Mouse (Mus musculus) myocyte (in vitro differentiated cells): ENCODE measurements at regions not wholly inside any gene's neighbourhood (a gene's known extent, or its start where the extent isn't known, plus 50 kb on each side); places are given as distances from the start of the nearest gene placed in this dataset.

Experiments
- E2F4 ChIP-seq: IDR thresholded peaks from one replicate; pipeline ENCODE4 v1.6.1; 2011; ENCODE audit warnings: mild to moderate bottlenecking, control low read depth, moderate library complexity; ENCODE audit not compliant: insufficient read depth
- MAX ChIP-seq: IDR thresholded peaks from one replicate; pipeline ENCODE4 v1.6.1; 2011; ENCODE audit warnings: low read depth, mild to moderate bottlenecking, control low read depth
- MYOG ChIP-seq, 3 experiments: IDR thresholded peaks; one replicate each; pipeline ENCODE4 v1.6.1; 2011; ENCODE audit warnings: control low read depth in 2 of 3, low read depth in 2 of 3, mild to moderate bottlenecking in 2 of 3; ENCODE audit not compliant: insufficient read length in 2 of 3, control insufficient read depth in 1 of 3, insufficient read depth in 1 of 3
- POLR2A ChIP-seq: IDR thresholded peaks from one replicate; pipeline ENCODE4 v1.6.1; 2011; ENCODE audit warnings: low read depth, mild to moderate bottlenecking, control low read depth, moderate library complexity; ENCODE audit not compliant: insufficient read length
- POLR2AphosphoS2 ChIP-seq: IDR thresholded peaks from one replicate; pipeline ENCODE4 v1.6.1; 2011; ENCODE audit warnings: low read depth, control low read depth; ENCODE audit not compliant: insufficient read length
- REST ChIP-seq: IDR thresholded peaks from one replicate; pipeline ENCODE4 v1.6.1; 2011; ENCODE audit warnings: mild to moderate bottlenecking, control low read depth, moderate library complexity; ENCODE audit not compliant: insufficient read depth, insufficient read length
- TCF12 ChIP-seq: IDR thresholded peaks from one replicate; pipeline ENCODE4 v1.6.1; 2011; ENCODE audit warnings: mild to moderate bottlenecking, control low read depth; ENCODE audit not compliant: poor library complexity, insufficient read depth, severe bottlenecking
- USF1 ChIP-seq: IDR thresholded peaks from one replicate; pipeline ENCODE4 v1.6.1; 2011; ENCODE audit warnings: low read depth, mild to moderate bottlenecking, control low read depth, moderate library complexity

- TF ChIP-seq MAX (no peak), POLR2A (no peak), REST (no peak), MYOG (IDR thresholded peaks at IDR 0.05; ENCODE audit: control insufficient read depth in 1 of 3, insufficient read depth in 1 of 3, insufficient read length in 2 of 3, low read depth in 2 of 3) (no peak), POLR2AphosphoS2 (no peak), E2F4 (no peak), TCF12 (no peak), USF1 (no peak)
Observed at GRCm38 (mm10) chr2:92845061-92845769, 69.7 kb upstream of the Syt13 start.
